Mouse (Mus musculus): Measurements from ENCODE around the gene Vamp1. TPM values are rescaled to one million over a fixed set of nuclear protein-coding genes. Genes with fewer than 3 reads are reported as not detected.

Vamp1 gene
- total and polyA plus RNA-seq, 3 experiments, result 1.5 to 5.5 TPM; not detected in 1

- no peaks in the 10 kb centered on the region; the same call in 1 of the 2 replicates for H3K79me2 ChIP-seq (ENCODE audit: control insufficient read depth, insufficient read depth, low read length, poor library complexity)
- no peaks in the 10 kb centered on the region for H3K27me3 ChIP-seq (ENCODE audit: control insufficient read depth in 1 of 2, insufficient read depth in 2 of 2, low read length in 2 of 2)
- H3K9ac ChIP-seq (ENCODE audit: control insufficient read depth, low read depth, low read length, poor library complexity, severe bottlenecking), result no peak overlapping the region
- no peak overlapping the region for H3K4me3 ChIP-seq (ENCODE audit: control insufficient read depth in 1 of 2, insufficient read depth in 1 of 2, low read depth in 2 of 2, low read length in 2 of 2)
- no peaks in the 10 kb centered on the region for H3K9me3 ChIP-seq (replicated peaks; ENCODE audit: insufficient read depth, low read length)
- no peak for DNase-seq (ENCODE audit: low read depth, low spot score)
- H3K4me1 ChIP-seq (ENCODE audit: control insufficient read depth in 1 of 2, insufficient read depth in 2 of 2, low read length in 2 of 2), result peaks cover 7 to 11% of the 10 kb centered on the region in 2 experiments
- no peak overlapping the region for H3K27ac ChIP-seq (ENCODE audit: control insufficient read depth, low read depth, low read length)
- TF ChIP-seq RAD21 (IDR thresholded peaks at IDR 0.05; ENCODE audit: low read depth, low read length) (no peak), UBTF (IDR thresholded peaks at IDR 0.05; ENCODE audit: borderline replicate concordance, insufficient read depth, low read depth, low read length) (no peak), TBP (IDR thresholded peaks at IDR 0.05; ENCODE audit: low read depth, low read length) (no peak), MYB (IDR thresholded peaks at IDR 0.05; ENCODE audit: low read depth, low read length) (no peak), POLR2A (IDR thresholded peaks at IDR 0.05; ENCODE audit: control insufficient read depth in 1 of 2, insufficient read depth in 1 of 2, low read depth in 1 of 2, low read length in 2 of 2, poor library complexity in 1 of 2) (no peak), MEF2A (IDR thresholded peaks at IDR 0.05; ENCODE audit: extremely low read depth, insufficient replicate concordance, low read depth, low read length, poor library complexity, severe bottlenecking) (no peak), TAL1 (IDR thresholded peaks at IDR 0.05; ENCODE audit: low read length) (no peak), MAZ (IDR thresholded peaks at IDR 0.05; ENCODE audit: low read depth, low read length) (no peak), MXI1 (IDR thresholded peaks at IDR 0.05; ENCODE audit: low read depth, low read length) (no peak), CHD1 (IDR thresholded peaks at IDR 0.05; ENCODE audit: low read depth, low read length) (no peak), HCFC1 (IDR thresholded peaks at IDR 0.05; ENCODE audit: low read depth, low read length) (no peak), SIN3A (IDR thresholded peaks at IDR 0.05; ENCODE audit: low read length) (no peak), E2F4 (IDR thresholded peaks at IDR 0.05; ENCODE audit: borderline replicate concordance, low read depth, low read length) (no peak), CTCF (IDR thresholded peaks at IDR 0.05 in 2 of 3, conservative IDR thresholded peaks at IDR 0.05 in 1 of 3; ENCODE audit: control insufficient read depth in 1 of 3, insufficient read depth in 1 of 3, low read depth in 2 of 3, low read length in 3 of 3, poor library complexity in 1 of 3, severe bottlenecking in 1 of 3) (no peak), ZMIZ1 (IDR thresholded peaks at IDR 0.05; ENCODE audit: low read depth, low read length) (no peak), ETS1 (IDR thresholded peaks at IDR 0.05; ENCODE audit: low read depth, low read length) (no peak)
- peaks cover 0 to 12% of the 10 kb centered on the region in 2 experiments; a peak in 2 of 4 replicates for H3K36me3 ChIP-seq (ENCODE audit: control insufficient read depth in 1 of 2, insufficient read depth in 2 of 2, low read length in 2 of 2)
Measured at GRCm38 (mm10) chr6:125217899-125218298, 2.5 kb downstream of the Vamp1 start.

GRCm38 (mm10) chr6:125218963-125219362 is 3.6 kb downstream of the Vamp1 start:
- DNase-seq (ENCODE audit: low read depth, low spot score), result peak; percentile 91
- Histone ChIP-seq H3K27me3 (ENCODE audit: control insufficient read depth in 1 of 2, insufficient read depth in 2 of 2, low read length in 2 of 2) (no peaks in the 10 kb centered on the region), H3K79me2 (ENCODE audit: control insufficient read depth, insufficient read depth, low read length, poor library complexity) (no peaks in the 10 kb centered on the region; the same call in 1 of the 2 replicates), H3K9me3 (replicated peaks; ENCODE audit: insufficient read depth, low read length) (no peaks in the 10 kb centered on the region), H3K4me1 (ENCODE audit: control insufficient read depth in 1 of 2, insufficient read depth in 2 of 2, low read length in 2 of 2) (peaks cover 7 to 11% of the 10 kb centered on the region in 2 experiments), H3K4me3 (ENCODE audit: control insufficient read depth in 1 of 2, insufficient read depth in 1 of 2, low read depth in 2 of 2, low read length in 2 of 2) (no peak overlapping the region), H3K9ac (ENCODE audit: control insufficient read depth, low read depth, low read length, poor library complexity, severe bottlenecking) (peak overlapping the region; percentile 8; the same call in 1 of the 2 replicates), H3K27ac (ENCODE audit: control insufficient read depth, low read depth, low read length) (no peak overlapping the region), H3K36me3 (ENCODE audit: control insufficient read depth in 1 of 2, insufficient read depth in 2 of 2, low read length in 2 of 2) (peaks cover 0 to 12% of the 10 kb centered on the region in 2 experiments; a peak in 2 of 4 replicates)
- TF ChIP-seq JUND (IDR thresholded peaks at IDR 0.05; ENCODE audit: low read depth, low read length) (no peak), POLR2AphosphoS5 (IDR thresholded peaks at IDR 0.05; ENCODE audit: borderline replicate concordance, low read depth, low read length) (no peak), KAT2A (conservative IDR thresholded peaks at IDR 0.05; ENCODE audit: low read depth, low read length) (no peak), HCFC1 (IDR thresholded peaks at IDR 0.05; ENCODE audit: low read depth, low read length) (no peak), NELFE (IDR thresholded peaks at IDR 0.05; ENCODE audit: low read depth, low read length) (no peak), ZNF384 (IDR thresholded peaks at IDR 0.05; ENCODE audit: low read depth, low read length) (no peak), E2F4 (IDR thresholded peaks at IDR 0.05; ENCODE audit: borderline replicate concordance, low read depth, low read length) (no peak), MAZ (IDR thresholded peaks at IDR 0.05; ENCODE audit: low read depth, low read length) (no peak), BHLHE40 (IDR thresholded peaks at IDR 0.05; ENCODE audit: borderline replicate concordance, low read depth, low read length) (no peak), GABPA (IDR thresholded peaks at IDR 0.05; ENCODE audit: low read depth, low read length) (no peak), SMC3 (IDR thresholded peaks at IDR 0.05; ENCODE audit: low read depth, low read length) (peak; percentile 78), RCOR1 (IDR thresholded peaks at IDR 0.05; ENCODE audit: low read depth, low read length) (no peak), CHD2 (IDR thresholded peaks at IDR 0.05; ENCODE audit: low read length) (no peak), TBP (IDR thresholded peaks at IDR 0.05; ENCODE audit: low read depth, low read length) (no peak), SIN3A (IDR thresholded peaks at IDR 0.05; ENCODE audit: low read length) (peak; percentile 41; the same call in 1 of the 2 replicates), GATA1 (IDR thresholded peaks at IDR 0.05; ENCODE audit: low read depth, low read length) (no peak), POLR2AphosphoS2 (IDR thresholded peaks at IDR 0.05; ENCODE audit: low read length) (no peak), TCF12 (IDR thresholded peaks at IDR 0.05; ENCODE audit: low read depth, low read length) (no peak), ZKSCAN1 (IDR thresholded peaks at IDR 0.05; ENCODE audit: low read depth, low read length) (no peak), ETS1 (IDR thresholded peaks at IDR 0.05; ENCODE audit: low read depth, low read length) (no peak), MAFK (IDR thresholded peaks at IDR 0.05; ENCODE audit: borderline replicate concordance, low read depth, low read length) (no peak)
